Mouse (Mus musculus) lung, adult 18-20 months (tissue): ENCODE results near the gene Vmn2r108.
"Not testable (repeated sequence)": the region's sequence is repeated elsewhere in the genome, so short reads cannot be mapped to it uniquely, and the experiment has no call there.

Experiments
- DNase-seq, 2 experiments: peaks; one replicate each; pipeline ENCODE4 v3.0.0; 2022; ENCODE audit warnings: mixed read lengths in 2 of 2

Vmn2r108 gene

GRCm38 (mm10) chr17:20481231-20481630, at the start of gene Vmn2r108:
Gene Vmn2r108 (minus strand): TSS chr17:20481331.
- no peak for DNase-seq

GRCm38 (mm10) chr17:20508247-20508646, 27.1 kb upstream of the Vmn2r108 start:
- DNase-seq: not testable (repeated sequence)

GRCm38 (mm10) chr17:20497858-20498257, 16.7 kb upstream of the Vmn2r108 start, which contains the start of gene Vmn1r225:
Gene Vmn1r225 (plus strand): TSS chr17:20498158.
- DNase-seq: no peak

- DNase-seq: no peak
Observed at GRCm38 (mm10) chr17:20473311-20473710, 7.8 kb downstream of the Vmn2r108 start.

- DNase-seq: no peak
Observed at GRCm38 (mm10) chr17:20439263-20439662, 41.9 kb downstream of the Vmn2r108 start.

- no peak for DNase-seq
Observed at GRCm38 (mm10) chr17:20413846-20414245, 67.3 kb downstream of the Vmn2r108 start, which contains the start of gene Vmn1r224. Gene Vmn1r224 (plus strand): TSS chr17:20414146.
